9 mouse cellular contexts compared by ENCODE assay signal in genomic region chr3:83129151-83129550, GRCm38 (mm10). TPM values are rescaled to one million over a fixed set of nuclear protein-coding genes. Genes with fewer than 3 reads are reported as not detected.
A peak's percentile ranks its signal among the peaks of the same experiment; 100 is the strongest.
DNase-seq lines count a peak whose midpoint lies in the region; ATAC-seq lines count a peak whose summit lies in the region.
"Had no signal": no experiment of that assay in that cellular context is flagged by ENCODE, and none has a peak within 500 bp of the region (broad histone marks: within the 10 kb centered on the region; RNA-seq: fewer than 3 reads in every experiment).

No protein-coding gene starts in this region.

- no peak overlapping the region for H3K27ac ChIP-seq in kidney, embryonic 14.5 days (ENCODE audit: low read depth, low read length)
- H3K27ac ChIP-seq in embryonic facial prominence, embryonic 11.5 days (replicated peaks; ENCODE audit: low read depth, low read length): no peak overlapping the region
- no peak overlapping the region for H3K27ac ChIP-seq in hindbrain, embryonic 14.5 days
- no peak overlapping the region for H3K27ac ChIP-seq in midbrain, embryonic 16.5 days (ENCODE audit: low read length)

- peak overlapping the region; percentile 57 for H3K4me3 ChIP-seq in kidney, embryonic 14.5 days (ENCODE audit: low read length)
- H3K4me3 ChIP-seq in embryonic facial prominence, embryonic 11.5 days (ENCODE audit: low read depth, low read length): peak overlapping the region; percentile 56
- peak overlapping the region; percentile 53 for H3K4me3 ChIP-seq in hindbrain, embryonic 14.5 days (replicated peaks; ENCODE audit: low read length)
- H3K4me3 ChIP-seq in midbrain, embryonic 16.5 days (ENCODE audit: low read depth, low read length): peak overlapping the region; percentile 69
- H3K4me3 ChIP-seq: myocyte had no signal

- no peak for DNase-seq in kidney, postnatal 14 days
- no peak for DNase-seq in embryonic facial prominence, embryonic 11.5 days (ENCODE audit: low spot score)
- DNase-seq in hindbrain, embryonic 14.5 days (ENCODE audit: low spot score): no peak
- DNase-seq in thymus, postnatal 4 days: no peak
- DNase-seq in layer of hippocampus, adult 9-10 months (ENCODE audit: low spot score): no peak

- ATAC-seq in kidney, embryonic 14.5 days (ENCODE audit: low FRiP score, low TSS enrichment): no peak
- no peak for ATAC-seq in embryonic facial prominence, embryonic 11.5 days (replicated peaks; ENCODE audit: insufficient number of reproducible peaks, low FRiP score, low TSS enrichment, low read depth)
- ATAC-seq in hindbrain, embryonic 14.5 days (ENCODE audit: low FRiP score): no peak
- ATAC-seq in midbrain, embryonic 16.5 days: 0 out of 2 replicates have a peak, but pooled peaks have one; percentile 9
- no peak for ATAC-seq in megakaryocyte-erythroid progenitor cell, adult 5-6 weeks (replicated peaks; ENCODE audit: low FRiP score, low TSS enrichment, poor library complexity, severe bottlenecking)

- peaks cover 14% of the 10 kb centered on the region for H3K4me1 ChIP-seq in kidney, embryonic 14.5 days (ENCODE audit: control insufficient read depth, insufficient read depth, low read length)
- peaks cover 13% of the 10 kb centered on the region; the same call in 1 of the 2 replicates for H3K4me1 ChIP-seq in embryonic facial prominence, embryonic 11.5 days (ENCODE audit: control insufficient read depth, insufficient read depth, low read length)
- peaks cover 14% of the 10 kb centered on the region; the same call in 1 of the 2 replicates for H3K4me1 ChIP-seq in hindbrain, embryonic 14.5 days (replicated peaks; ENCODE audit: control insufficient read depth, insufficient read depth, low read length)
- H3K4me1 ChIP-seq in midbrain, embryonic 16.5 days (ENCODE audit: control insufficient read depth, insufficient read depth, low read length): peaks cover 11% of the 10 kb centered on the region; the same call in 1 of the 2 replicates

- H3K9me3 ChIP-seq in kidney, embryonic 14.5 days (ENCODE audit: control insufficient read depth, low read length): no peaks in the 10 kb centered on the region
- no peaks in the 10 kb centered on the region for H3K9me3 ChIP-seq in embryonic facial prominence, embryonic 11.5 days (replicated peaks; ENCODE audit: control insufficient read depth, low read length)
- H3K9me3 ChIP-seq in hindbrain, embryonic 14.5 days (ENCODE audit: control insufficient read depth, low read length): no peaks in the 10 kb centered on the region
- no peaks in the 10 kb centered on the region for H3K9me3 ChIP-seq in midbrain, embryonic 16.5 days (replicated peaks; ENCODE audit: control insufficient read depth, low read length, poor library complexity, severe bottlenecking)

- H3K4me2 ChIP-seq in kidney, embryonic 14.5 days (replicated peaks; ENCODE audit: low read depth, low read length): peak overlapping the region; percentile 95
- peak overlapping the region; percentile 94 for H3K4me2 ChIP-seq in embryonic facial prominence, embryonic 11.5 days (ENCODE audit: low read depth, low read length)
- H3K4me2 ChIP-seq in hindbrain, embryonic 14.5 days (replicated peaks): peak overlapping the region; percentile 91
- peak overlapping the region; percentile 100 for H3K4me2 ChIP-seq in midbrain, embryonic 16.5 days (ENCODE audit: low read length)

- whole genome bisulfite sequencing in kidney, embryonic 14.5 days: 2% methylated on average over 20 of the region's 22 CpGs
- WGBS in embryonic facial prominence, embryonic 11.5 days: 2% methylated on average over 22 of the region's 22 CpGs
- 3% methylated on average over 22 of the region's 22 CpGs for WGBS in hindbrain, embryonic 14.5 days
- 2% methylated on average over 22 of the region's 22 CpGs for whole genome bisulfite sequencing in midbrain, embryonic 16.5 days

- no peaks in the 10 kb centered on the region for H3K36me3 ChIP-seq in kidney, embryonic 14.5 days (ENCODE audit: control insufficient read depth, insufficient read depth, low read length)
- no peaks in the 10 kb centered on the region for H3K36me3 ChIP-seq in embryonic facial prominence, embryonic 11.5 days (replicated peaks; ENCODE audit: control insufficient read depth, insufficient read depth, low read depth, low read length)
- H3K36me3 ChIP-seq in hindbrain, embryonic 14.5 days (replicated peaks; ENCODE audit: control insufficient read depth, insufficient read depth): no peaks in the 10 kb centered on the region
- H3K36me3 ChIP-seq in midbrain, embryonic 16.5 days (ENCODE audit: control insufficient read depth, insufficient read depth, low read length): no peaks in the 10 kb centered on the region

- H3K27me3 ChIP-seq in kidney, embryonic 14.5 days (ENCODE audit: control insufficient read depth, insufficient read depth, low read length): peaks cover 59% of the 10 kb centered on the region
- peaks cover 47% of the 10 kb centered on the region for H3K27me3 ChIP-seq in embryonic facial prominence, embryonic 11.5 days (ENCODE audit: control insufficient read depth, insufficient read depth, low read length)
- H3K27me3 ChIP-seq in hindbrain, embryonic 14.5 days (ENCODE audit: control insufficient read depth, insufficient read depth, low read length): peaks cover 26% of the 10 kb centered on the region
- H3K27me3 ChIP-seq in midbrain, embryonic 16.5 days (ENCODE audit: control insufficient read depth, insufficient read depth, low read depth, low read length): peaks cover 24% of the 10 kb centered on the region

- H3K9ac ChIP-seq in kidney, embryonic 14.5 days (ENCODE audit: low read depth, low read length): no peak overlapping the region
- H3K9ac ChIP-seq in embryonic facial prominence, embryonic 11.5 days (replicated peaks; ENCODE audit: low read length): no peak overlapping the region
- peak overlapping the region; percentile 55 for H3K9ac ChIP-seq in hindbrain, embryonic 14.5 days
- peak overlapping the region; percentile 77 for H3K9ac ChIP-seq in midbrain, embryonic 16.5 days (ENCODE audit: low read depth, low read length)

RNA-seq across cellular contexts. Expression of gene Dchs2, which starts 1.4 kb away (rescaled TPM):
- polyA plus RNA-seq in kidney, embryonic 14.5 days (2014; fragmentation: Nextera tagmentation; extraction: Ambion mirVana): 0.17 and 0.28 TPM in 2 replicates
- 0.11 and 0.14 TPM in 2 replicates for polyA plus RNA-seq in embryonic facial prominence, embryonic 11.5 days (2014; fragmentation: Nextera tagmentation; extraction: Ambion mirVana)
- polyA plus RNA-seq in hindbrain, embryonic 14.5 days (2014; fragmentation: Nextera tagmentation; extraction: Ambion mirVana): 2.1 and 2.3 TPM in 2 replicates
- 0.69 and 0.75 TPM in 2 replicates for polyA plus RNA-seq in midbrain, embryonic 16.5 days (2015; fragmentation: Nextera tagmentation; extraction: Ambion mirVana)
- not detected in 2 replicates for total RNA-seq in megakaryocyte-erythroid progenitor cell, adult 5-6 weeks (2014; fragmentation: Nextera tagmentation)
- total RNA-seq in megakaryocyte-erythroid progenitor cell, adult 5-6 weeks (2017): not detected in 2 replicates

Comparison
In these comparisons a context has a peak if more than half of its experiments do, and no peak if none do; other contexts are left out.
1. H3K9ac ChIP-seq: peak in hindbrain, embryonic 14.5 days (single experiment) and midbrain, embryonic 16.5 days (single experiment); none in kidney, embryonic 14.5 days (single experiment) and embryonic facial prominence, embryonic 11.5 days (single experiment).
2. Peak in every context shown above with its lines, with median percentiles within 50 percentile points of each other: H3K4me2 ChIP-seq and H3K4me3 ChIP-seq.